Mouse (Mus musculus): ENCODE measurements around the gene Ccdc17.

- TF ChIP-seq CTCF (IDR thresholded peaks at IDR 0.05; ENCODE audit: low read depth, low read length) (no peak), TAL1 (conservative IDR thresholded peaks at IDR 0.05; ENCODE audit: low read depth, low read length) (no peak), GATA1 (IDR thresholded peaks at IDR 0.05; ENCODE audit: borderline replicate concordance, low read length) (no peak)
Measured at GRCm38 (mm10) chr4:116635197-116635596, 38.7 kb downstream of the Ccdc17 start.
